Mouse (Mus musculus): ENCODE results near the gene Magi1. TPM values are rescaled to one million over a fixed set of nuclear protein-coding genes. Genes with fewer than 3 reads are reported as not detected.
A peak's percentile ranks its signal among the peaks of the same experiment; 100 is the strongest.

Magi1 gene
- polyA plus RNA-seq, 1 experiment = 16.3 TPM

GRCm38 (mm10) chr6:94063542-94063941, 220.2 kb downstream of the Magi1 start:
- H3K27ac ChIP-seq (ENCODE audit: insufficient read depth, low read length) = no peak overlapping the region
- no peak overlapping the region for H3K4me3 ChIP-seq (ENCODE audit: insufficient read depth, low read length)
- TF ChIP-seq CTCF (IDR thresholded peaks at IDR 0.05; ENCODE audit: borderline replicate concordance, insufficient read depth, low read length) (no peak), POLR2A (IDR thresholded peaks at IDR 0.05; ENCODE audit: low read depth, low read length) (no peak)
- peaks cover 9% of the 10 kb centered on the region for H3K4me1 ChIP-seq (ENCODE audit: control insufficient read depth, insufficient read depth, low read length)

DNA sequence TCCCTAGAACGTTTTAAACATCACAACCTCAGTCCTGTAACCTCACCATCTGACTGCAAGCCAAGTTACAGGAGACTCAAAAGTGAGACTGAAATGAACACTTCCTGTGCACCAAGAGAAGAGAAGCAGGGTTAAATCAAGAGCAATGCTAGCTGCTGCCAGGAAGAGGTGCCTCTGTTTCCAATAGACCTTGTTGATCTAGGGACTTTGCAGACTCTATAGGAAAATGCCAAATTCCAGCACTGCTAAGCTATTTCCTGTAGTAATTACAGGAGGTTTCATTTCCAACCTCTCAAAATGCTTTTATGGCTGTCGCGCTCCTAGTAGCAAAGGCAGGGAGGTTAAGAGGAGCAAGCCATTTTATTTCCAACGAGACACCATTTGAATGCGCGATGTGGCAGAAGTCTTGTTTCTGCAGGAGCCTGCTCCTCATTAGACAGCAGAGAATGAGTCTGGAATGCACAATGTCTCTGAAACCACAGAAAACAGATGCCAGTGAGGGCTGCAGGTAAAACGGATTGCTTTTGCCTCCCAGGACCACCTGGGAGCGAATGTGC, 222.2 kb downstream of the Magi1 start:
- no peak overlapping the region for H3K4me3 ChIP-seq (ENCODE audit: insufficient read depth, low read length)
- H3K4me1 ChIP-seq (ENCODE audit: control insufficient read depth, insufficient read depth, low read length) = peaks cover 12% of the 10 kb centered on the region
- TF ChIP-seq CTCF (IDR thresholded peaks at IDR 0.05; ENCODE audit: borderline replicate concordance, insufficient read depth, low read length) = no peak
- no peak for TF ChIP-seq POLR2A (IDR thresholded peaks at IDR 0.05; ENCODE audit: low read depth, low read length)
- H3K27ac ChIP-seq (ENCODE audit: insufficient read depth, low read length) = no peak overlapping the region

GRCm38 (mm10) chr6:94060621-94061213, 223.0 kb downstream of the Magi1 start:
- Histone ChIP-seq H3K4me1 (ENCODE audit: control insufficient read depth, insufficient read depth, low read length) (peaks cover 12% of the 10 kb centered on the region), H3K27ac (ENCODE audit: insufficient read depth, low read length) (no peak overlapping the region), H3K4me3 (ENCODE audit: insufficient read depth, low read length) (no peak overlapping the region)
- TF ChIP-seq CTCF (IDR thresholded peaks at IDR 0.05; ENCODE audit: borderline replicate concordance, insufficient read depth, low read length) = no peak
- no peak for TF ChIP-seq POLR2A (IDR thresholded peaks at IDR 0.05; ENCODE audit: low read depth, low read length)

DNA sequence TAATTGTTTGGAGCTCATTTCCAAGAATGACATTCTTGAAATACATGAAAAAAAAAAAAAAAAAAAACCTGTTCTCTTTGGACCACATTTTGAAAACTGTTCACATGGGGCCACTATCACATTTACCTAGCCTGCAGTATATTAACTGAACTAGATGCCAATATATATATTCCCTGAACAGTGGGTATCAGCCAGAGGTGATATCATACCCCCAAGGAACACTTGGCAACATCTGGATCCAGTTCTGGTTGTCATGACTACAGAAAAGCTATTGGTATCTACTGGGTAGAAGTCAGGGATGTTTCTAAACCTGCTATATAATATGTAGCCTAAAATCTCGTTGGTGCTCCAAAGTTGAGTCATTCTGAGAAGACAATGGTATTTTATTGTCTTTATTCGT, 224.6 kb downstream of the Magi1 start:
- Histone ChIP-seq H3K4me3 (ENCODE audit: insufficient read depth, low read length) (no peak overlapping the region), H3K27ac (ENCODE audit: insufficient read depth, low read length) (no peak overlapping the region), H3K4me1 (ENCODE audit: control insufficient read depth, insufficient read depth, low read length) (peaks cover 12% of the 10 kb centered on the region)
- TF ChIP-seq CTCF (IDR thresholded peaks at IDR 0.05; ENCODE audit: borderline replicate concordance, insufficient read depth, low read length) (no peak), POLR2A (IDR thresholded peaks at IDR 0.05; ENCODE audit: low read depth, low read length) (no peak)

DNA sequence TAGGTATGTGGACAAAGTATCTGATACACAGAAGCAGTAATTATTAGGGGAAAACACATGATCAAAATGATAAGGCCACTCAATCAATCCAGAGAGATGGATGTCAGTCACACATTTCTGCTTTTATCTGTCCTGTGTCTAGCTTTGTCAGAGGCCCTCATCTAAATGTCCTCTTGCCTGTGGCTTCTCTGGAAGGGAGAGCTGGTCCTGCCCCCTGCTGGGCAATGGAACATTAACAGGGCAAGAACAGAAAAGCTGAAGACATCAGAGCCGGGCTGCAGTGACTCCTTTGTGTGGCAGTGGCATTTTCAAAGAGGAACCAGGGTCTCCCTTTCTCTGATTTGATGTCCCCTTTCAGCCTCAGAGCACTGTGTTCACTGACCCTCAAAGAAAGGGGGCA, 229.8 kb downstream of the Magi1 start:
- H3K27ac ChIP-seq (ENCODE audit: insufficient read depth, low read length) = no peak overlapping the region
- TF ChIP-seq POLR2A (IDR thresholded peaks at IDR 0.05; ENCODE audit: low read depth, low read length) (no peak), CTCF (IDR thresholded peaks at IDR 0.05; ENCODE audit: borderline replicate concordance, insufficient read depth, low read length) (0 out of 2 replicates have a peak, but pooled peaks have one; percentile 18)

GRCm38 (mm10) chr6:94045180-94045579, 238.5 kb downstream of the Magi1 start:
- Histone ChIP-seq H3K4me3 (ENCODE audit: insufficient read depth, low read length) (no peak overlapping the region), H3K4me1 (ENCODE audit: control insufficient read depth, insufficient read depth, low read length) (no peaks in the 10 kb centered on the region), H3K27ac (ENCODE audit: insufficient read depth, low read length) (no peak overlapping the region)
- TF ChIP-seq POLR2A (IDR thresholded peaks at IDR 0.05; ENCODE audit: low read depth, low read length) (no peak), CTCF (IDR thresholded peaks at IDR 0.05; ENCODE audit: borderline replicate concordance, insufficient read depth, low read length) (no peak)

More for the DNA sequence above, 229.8 kb downstream of the Magi1 start:
- Histone ChIP-seq H3K4me1 (ENCODE audit: control insufficient read depth, insufficient read depth, low read length) (peaks cover 4% of the 10 kb centered on the region; the same call in 1 of the 2 replicates), H3K4me3 (ENCODE audit: insufficient read depth, low read length) (no peak overlapping the region)

DNA sequence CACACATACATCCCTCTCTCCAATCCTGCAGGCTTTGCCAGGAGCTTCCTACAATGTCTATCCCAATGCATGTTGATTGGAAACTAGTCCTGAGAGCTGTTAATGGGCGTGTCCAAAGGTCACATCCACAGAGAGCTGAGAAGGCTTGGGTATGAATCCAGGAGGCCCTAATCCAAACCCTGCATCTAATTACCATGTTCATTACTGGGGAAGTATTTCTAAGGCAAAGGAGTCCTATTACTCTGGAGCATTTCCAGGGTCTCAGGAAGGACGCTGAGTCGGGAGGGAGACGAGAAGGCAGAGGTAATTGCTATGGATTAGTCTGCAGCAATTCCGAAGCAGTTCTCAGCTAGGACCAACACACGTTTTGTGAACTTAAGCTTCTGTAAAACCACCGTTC, 240.3 kb downstream of the Magi1 start:
- Histone ChIP-seq H3K4me1 (ENCODE audit: control insufficient read depth, insufficient read depth, low read length) (no peaks in the 10 kb centered on the region), H3K4me3 (ENCODE audit: insufficient read depth, low read length) (no peak overlapping the region), H3K27ac (ENCODE audit: insufficient read depth, low read length) (no peak overlapping the region)
- no peak for TF ChIP-seq POLR2A (IDR thresholded peaks at IDR 0.05; ENCODE audit: low read depth, low read length)
- TF ChIP-seq CTCF (IDR thresholded peaks at IDR 0.05; ENCODE audit: borderline replicate concordance, insufficient read depth, low read length) = no peak

DNA sequence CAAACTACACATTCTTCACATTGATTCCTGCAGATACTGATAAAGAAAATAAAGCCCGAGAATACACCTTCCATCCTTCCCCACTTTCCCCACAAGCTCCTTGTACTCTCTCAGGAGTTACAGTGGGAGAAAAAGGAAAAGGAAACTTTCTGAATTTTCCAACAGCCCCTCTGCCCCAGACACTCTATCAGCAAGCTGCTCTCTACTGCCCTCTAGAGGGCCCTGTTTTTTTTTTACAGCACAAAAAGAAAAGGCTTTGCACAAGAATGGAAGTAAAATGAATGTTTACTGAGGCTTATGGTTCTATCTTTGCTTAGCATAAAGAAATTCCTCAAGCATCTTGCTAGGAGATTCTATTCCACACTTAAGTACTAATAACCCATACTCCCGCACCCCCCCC, 243.6 kb downstream of the Magi1 start:
- H3K4me1 ChIP-seq (ENCODE audit: control insufficient read depth, insufficient read depth, low read length) = no peaks in the 10 kb centered on the region
- TF ChIP-seq POLR2A (IDR thresholded peaks at IDR 0.05; ENCODE audit: low read depth, low read length) = no peak
- TF ChIP-seq CTCF (IDR thresholded peaks at IDR 0.05; ENCODE audit: borderline replicate concordance, insufficient read depth, low read length) = no peak
- no peak overlapping the region for H3K27ac ChIP-seq (ENCODE audit: insufficient read depth, low read length)
- H3K4me3 ChIP-seq (ENCODE audit: insufficient read depth, low read length) = no peak overlapping the region

DNA sequence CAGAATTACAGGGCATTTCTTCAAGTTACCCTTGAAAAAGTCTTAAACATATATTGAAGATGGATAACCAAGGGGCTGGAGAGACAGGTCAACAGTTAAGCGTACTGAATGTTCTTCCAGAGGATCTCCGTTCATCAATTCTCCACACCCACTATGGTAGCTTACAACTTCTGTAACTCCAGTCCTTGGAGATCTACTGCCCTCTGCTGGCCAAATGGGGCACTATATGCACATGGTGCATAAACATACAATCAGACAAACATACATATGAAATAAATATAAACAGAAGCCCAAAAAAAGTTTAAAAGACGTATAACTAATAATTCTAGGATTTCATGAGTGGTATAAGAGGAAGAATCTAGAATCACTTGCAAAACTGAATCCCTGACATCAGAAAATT, 244.8 kb downstream of the Magi1 start:
- no peaks in the 10 kb centered on the region for H3K4me1 ChIP-seq (ENCODE audit: control insufficient read depth, insufficient read depth, low read length)
- TF ChIP-seq CTCF (IDR thresholded peaks at IDR 0.05; ENCODE audit: borderline replicate concordance, insufficient read depth, low read length) (no peak), POLR2A (IDR thresholded peaks at IDR 0.05; ENCODE audit: low read depth, low read length) (no peak)

DNA sequence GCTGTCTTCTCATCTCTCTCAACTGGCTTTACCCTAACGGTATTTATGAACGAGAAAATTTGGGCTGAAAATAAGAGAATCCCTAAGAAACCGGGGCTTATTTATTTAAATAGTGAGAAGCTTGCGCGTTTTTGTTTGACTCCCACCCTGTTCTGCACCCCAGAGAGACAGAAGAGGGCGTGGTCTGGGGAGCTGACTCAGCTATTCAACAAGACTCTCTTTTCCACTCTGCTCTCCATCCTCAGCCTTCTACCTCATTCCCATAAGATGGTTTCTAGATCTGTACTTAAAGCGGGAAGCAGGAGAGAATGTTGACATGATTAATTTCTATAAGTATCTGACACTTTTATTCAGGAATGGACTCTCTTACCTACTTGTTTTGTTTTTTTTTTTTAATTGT, 247.2 kb downstream of the Magi1 start:
- Histone ChIP-seq H3K4me1 (ENCODE audit: control insufficient read depth, insufficient read depth, low read length) (no peaks in the 10 kb centered on the region), H3K27ac (ENCODE audit: insufficient read depth, low read length) (no peak overlapping the region), H3K4me3 (ENCODE audit: insufficient read depth, low read length) (no peak overlapping the region)
- TF ChIP-seq POLR2A (IDR thresholded peaks at IDR 0.05; ENCODE audit: low read depth, low read length) (no peak), CTCF (IDR thresholded peaks at IDR 0.05; ENCODE audit: borderline replicate concordance, insufficient read depth, low read length) (no peak)

More for the DNA sequence above, 244.8 kb downstream of the Magi1 start:
- Histone ChIP-seq H3K4me3 (ENCODE audit: insufficient read depth, low read length) (no peak overlapping the region), H3K27ac (ENCODE audit: insufficient read depth, low read length) (no peak overlapping the region)
